Mouse (Mus musculus) lung, postnatal 0 days (tissue): Measurements from ENCODE around the gene Ddx47.

Experiments used
- CTCF ChIP-seq: IDR thresholded peaks from 2 replicates; pipeline ENCODE4 v1.5.1; 2016; ENCODE audit warnings: antibody characterized with exemption, mild to moderate bottlenecking
- EP300 ChIP-seq: IDR thresholded peaks from 2 replicates; pipeline ENCODE4 v1.6.1; 2016; ENCODE audit warnings: antibody characterized with exemption, mild to moderate bottlenecking, control low read depth

- TF ChIP-seq CTCF (no peak), EP300 (peak; percentile 100)
Observed at GRCm38 (mm10) chr6:135000272-135000671, 11.1 kb upstream of the Ddx47 start.
